ENCODE assay signal across 9 mouse cellular contexts in the genomic region with DNA sequence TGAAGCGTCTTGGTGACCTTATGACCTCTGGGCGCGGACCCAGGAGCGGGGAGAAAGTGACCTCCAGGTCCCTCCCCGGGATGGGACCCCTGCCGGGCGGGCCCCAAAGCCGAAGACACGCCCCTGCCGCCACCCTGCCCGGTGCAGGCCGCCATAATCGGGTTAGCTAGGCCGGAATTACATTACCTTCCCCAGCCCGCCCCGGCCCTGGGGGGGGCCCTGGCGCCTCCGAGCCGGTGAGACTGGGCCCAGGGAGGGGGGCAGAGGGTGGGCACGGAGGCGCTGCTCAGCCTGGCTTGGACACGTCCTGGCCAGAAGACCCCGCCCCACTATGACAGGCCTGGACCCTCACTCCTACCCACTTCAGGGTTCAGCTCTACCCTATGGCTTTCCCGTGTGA. TPM values are rescaled to one million over a fixed set of nuclear protein-coding genes. Genes with fewer than 3 reads are reported as not detected.
A peak's percentile ranks its signal among the peaks of the same experiment; 100 is the strongest.
DNase-seq lines count a peak whose midpoint lies in the region; ATAC-seq and TF ChIP-seq lines count a peak whose summit lies in the region.
"Had no signal": no experiment of that assay in that cellular context is flagged by ENCODE, and none has a peak within 500 bp of the region (broad histone marks: within the 10 kb centered on the region; RNA-seq: fewer than 3 reads in every experiment).

No protein-coding gene starts in this region.

- no peak for TF ChIP-seq CTCF in cerebellum, adult 2 months (IDR thresholded peaks at IDR 0.05; ENCODE audit: borderline replicate concordance, insufficient read depth, low read depth, low read length)

- no peak overlapping the region for H3K27ac ChIP-seq in cerebellum, adult 2 months (ENCODE audit: insufficient read depth, low read length)
- H3K27ac ChIP-seq in lung, embryonic 16.5 days (ENCODE audit: low read length): no peak overlapping the region
- H3K27ac ChIP-seq in intestine, embryonic 14.5 days (ENCODE audit: low read depth): no peak overlapping the region
- no peak overlapping the region for H3K27ac ChIP-seq in stomach, embryonic 14.5 days (ENCODE audit: low read length)

- H3K36me3 ChIP-seq in lung, embryonic 16.5 days (ENCODE audit: control insufficient read depth, insufficient read depth, low read length): no peaks in the 10 kb centered on the region
- H3K36me3 ChIP-seq in intestine, embryonic 14.5 days (ENCODE audit: control insufficient read depth, insufficient read depth, low read length): no peaks in the 10 kb centered on the region
- no peaks in the 10 kb centered on the region for H3K36me3 ChIP-seq in stomach, embryonic 14.5 days (ENCODE audit: control insufficient read depth, insufficient read depth, low read length)

- H3K4me1 ChIP-seq in cerebellum, adult 2 months (ENCODE audit: control insufficient read depth, insufficient read depth, low read length): no peaks in the 10 kb centered on the region
- H3K4me1 ChIP-seq in lung, embryonic 16.5 days (replicated peaks; ENCODE audit: control insufficient read depth, insufficient read depth, low read length): peaks cover 2% of the 10 kb centered on the region; the same call in 1 of the 2 replicates
- no peaks in the 10 kb centered on the region; the same call in none of the 2 replicates for H3K4me1 ChIP-seq in intestine, embryonic 14.5 days (replicated peaks; ENCODE audit: control insufficient read depth, insufficient read depth, low read length)
- H3K4me1 ChIP-seq in stomach, embryonic 14.5 days (ENCODE audit: control insufficient read depth, insufficient read depth, low read length): peaks cover 5% of the 10 kb centered on the region; the same call in 1 of the 2 replicates

- H3K4me2 ChIP-seq in lung, embryonic 16.5 days (ENCODE audit: low read depth, low read length): no peak overlapping the region
- H3K4me2 ChIP-seq in intestine, embryonic 14.5 days (ENCODE audit: low read length): no peak overlapping the region; the same call in 1 of the 2 replicates
- H3K4me2 ChIP-seq in stomach, embryonic 14.5 days (replicated peaks; ENCODE audit: low read depth, low read length): 0 out of 2 replicates have a peak overlapping the region, but pooled peaks have one; percentile 7

- H3K27me3 ChIP-seq in cerebellum, adult 2 months (ENCODE audit: control insufficient read depth, insufficient read depth, low read length): peaks cover 13% of the 10 kb centered on the region; the same call in 1 of the 2 replicates
- peaks cover 89% of the 10 kb centered on the region for H3K27me3 ChIP-seq in lung, embryonic 16.5 days (ENCODE audit: control insufficient read depth, insufficient read depth, low read depth, low read length)
- peaks cover 98% of the 10 kb centered on the region for H3K27me3 ChIP-seq in intestine, embryonic 14.5 days (replicated peaks; ENCODE audit: control insufficient read depth, insufficient read depth, low read length)
- peaks cover 79% of the 10 kb centered on the region for H3K27me3 ChIP-seq in stomach, embryonic 14.5 days (ENCODE audit: control insufficient read depth, insufficient read depth, low read length)

- H3K9me3 ChIP-seq in lung, embryonic 16.5 days (ENCODE audit: control insufficient read depth, low read length): no peaks in the 10 kb centered on the region
- no peaks in the 10 kb centered on the region for H3K9me3 ChIP-seq in intestine, embryonic 14.5 days (ENCODE audit: control insufficient read depth, low read length)
- H3K9me3 ChIP-seq in stomach, embryonic 14.5 days (ENCODE audit: control insufficient read depth, low read depth, low read length): no peaks in the 10 kb centered on the region

- H3K4me3 ChIP-seq in cerebellum, adult 2 months (replicated peaks; ENCODE audit: insufficient read depth, low read depth, low read length): no peak overlapping the region
- H3K4me3 ChIP-seq in lung, embryonic 16.5 days (ENCODE audit: low read length): peak overlapping the region; percentile 5
- H3K4me3 ChIP-seq in intestine, embryonic 14.5 days (ENCODE audit: low read depth, low read length): peak overlapping the region; percentile 24; the same call in 1 of the 2 replicates
- H3K4me3 ChIP-seq in stomach, embryonic 14.5 days (ENCODE audit: low read depth, low read length): peak overlapping the region; percentile 8; the same call in 1 of the 2 replicates
- H3K4me3 ChIP-seq: myocyte had no signal

- peak; percentile 56 for DNase-seq in cerebellum, adult 9-11 months
- DNase-seq in cerebellum, adult 2 months: no peak
- DNase-seq in lung, postnatal 25 days (ENCODE audit: low spot score): no peak
- DNase-seq in intestine, embryonic 14.5 days (ENCODE audit: low spot score): peak; percentile 71
- no peak for DNase-seq in ovary, postnatal 36 days (ENCODE audit: low spot score)
- DNase-seq in right cerebral cortex, adult 2 months (ENCODE audit: low spot score in 2 of 2): no peak

- ATAC-seq in lung, embryonic 16.5 days (ENCODE audit: low read depth): 0 out of 2 replicates have a peak, but pooled peaks have one; percentile 13
- peak; percentile 72 for ATAC-seq in intestine, embryonic 14.5 days (replicated peaks; ENCODE audit: low FRiP score, low TSS enrichment, low read depth)
- peak; percentile 50 for ATAC-seq in stomach, embryonic 14.5 days (ENCODE audit: insufficient number of reproducible peaks, insufficient read depth, low FRiP score, low read depth)

- no peak for TF ChIP-seq POLR2A in cerebellum, adult 2 months (IDR thresholded peaks at IDR 0.05; ENCODE audit: borderline replicate concordance, insufficient read depth, low read length)

- 1% methylated on average over 24 of the region's 24 CpGs for WGBS in cerebellum, adult 2 months
- WGBS in lung, embryonic 16.5 days: under 1% methylated on average over 19 of the region's 24 CpGs
- WGBS in intestine, embryonic 14.5 days: under 1% methylated on average over 22 of the region's 24 CpGs
- WGBS in stomach, embryonic 14.5 days: 1% methylated on average over 24 of the region's 24 CpGs

- H3K9ac ChIP-seq in lung, embryonic 16.5 days (ENCODE audit: low read length): no peak overlapping the region
- no peak overlapping the region for H3K9ac ChIP-seq in intestine, embryonic 14.5 days (ENCODE audit: low read length)
- H3K9ac ChIP-seq in stomach, embryonic 14.5 days (replicated peaks; ENCODE audit: low read depth, low read length): no peak overlapping the region

RNA-seq across cellular contexts. Expression of a gene that starts 1.1 kb away (rescaled TPM):
- polyA plus RNA-seq in cerebellum, adult 2 months (2012; rRNA removed): not detected in 2 replicates
- polyA plus RNA-seq in lung, embryonic 16.5 days (2015; fragmentation: Nextera tagmentation; extraction: Ambion mirVana): 0.52 and 0.79 TPM in 2 replicates
- polyA plus RNA-seq in intestine, embryonic 14.5 days (2014; fragmentation: Nextera tagmentation; extraction: Ambion mirVana): 36.4 and 43.1 TPM in 2 replicates
- polyA plus RNA-seq in stomach, embryonic 14.5 days (2014; fragmentation: Nextera tagmentation; extraction: Ambion mirVana): 8.4 and 9.2 TPM in 2 replicates

RNA-seq across cellular contexts. Expression of a gene that starts 6.4 kb away (rescaled TPM):
- polyA plus RNA-seq in cerebellum, adult 2 months (2012; rRNA removed): 57.5 and 61.6 TPM in 2 replicates
- 31.7 and 32.5 TPM in 2 replicates for polyA plus RNA-seq in lung, embryonic 16.5 days (2015; fragmentation: Nextera tagmentation; extraction: Ambion mirVana)
- polyA plus RNA-seq in intestine, embryonic 14.5 days (2014; fragmentation: Nextera tagmentation; extraction: Ambion mirVana): 45.5 and 46.9 TPM in 2 replicates
- polyA plus RNA-seq in stomach, embryonic 14.5 days (2014; fragmentation: Nextera tagmentation; extraction: Ambion mirVana): 33.0 and 38.8 TPM in 2 replicates

RNA-seq across cellular contexts. Expression of a gene that starts 13.6 kb away (rescaled TPM):
- polyA plus RNA-seq in cerebellum, adult 2 months (2012; rRNA removed): 0.92 and 0.93 TPM in 2 replicates
- 1.9 and 2.0 TPM in 2 replicates for polyA plus RNA-seq in lung, embryonic 16.5 days (2015; fragmentation: Nextera tagmentation; extraction: Ambion mirVana)
- polyA plus RNA-seq in intestine, embryonic 14.5 days (2014; fragmentation: Nextera tagmentation; extraction: Ambion mirVana): 7.7 and 8.2 TPM in 2 replicates
- 4.2 and 4.5 TPM in 2 replicates for polyA plus RNA-seq in stomach, embryonic 14.5 days (2014; fragmentation: Nextera tagmentation; extraction: Ambion mirVana)

RNA-seq across cellular contexts. Expression of a gene that starts 14.9 kb away (rescaled TPM):
- 0.28 TPM in 1 of 2 replicates, not detected in the other for polyA plus RNA-seq in cerebellum, adult 2 months (2012; rRNA removed)
- polyA plus RNA-seq in lung, embryonic 16.5 days (2015; fragmentation: Nextera tagmentation; extraction: Ambion mirVana): 0.59 and 0.89 TPM in 2 replicates
- 1.1 and 1.4 TPM in 2 replicates for polyA plus RNA-seq in intestine, embryonic 14.5 days (2014; fragmentation: Nextera tagmentation; extraction: Ambion mirVana)
- 1.2 and 1.8 TPM in 2 replicates for polyA plus RNA-seq in stomach, embryonic 14.5 days (2014; fragmentation: Nextera tagmentation; extraction: Ambion mirVana)

RNA-seq across cellular contexts. Expression of a gene that starts 16.1 kb away (rescaled TPM):
- polyA plus RNA-seq in cerebellum, adult 2 months (2012; rRNA removed): 57.6 and 58.2 TPM in 2 replicates
- polyA plus RNA-seq in lung, embryonic 16.5 days (2015; fragmentation: Nextera tagmentation; extraction: Ambion mirVana): 61.8 and 64.9 TPM in 2 replicates
- polyA plus RNA-seq in intestine, embryonic 14.5 days (2014; fragmentation: Nextera tagmentation; extraction: Ambion mirVana): 42.6 and 45.9 TPM in 2 replicates
- 40.3 and 41.0 TPM in 2 replicates for polyA plus RNA-seq in stomach, embryonic 14.5 days (2014; fragmentation: Nextera tagmentation; extraction: Ambion mirVana)

Comparison
In these comparisons a context has a peak if more than half of its experiments do, and no peak if none do; other contexts are left out.
1. DNase-seq: peak in cerebellum, adult 9-11 months (single experiment) and intestine, embryonic 14.5 days (single experiment); none in cerebellum, adult 2 months (0 of 2), lung, postnatal 25 days (single experiment), ovary, postnatal 36 days (single experiment) and right cerebral cortex, adult 2 months (0 of 2).
2. ATAC-seq: peak in every context shown above with its lines; median percentile 72 in intestine, embryonic 14.5 days; 50 in stomach, embryonic 14.5 days; 13 in lung, embryonic 16.5 days.